Mouse (Mus musculus) kidney, embryonic 14.5 days (tissue): ENCODE results near the gene Tspan5. TPM values are rescaled to one million over a fixed set of nuclear protein-coding genes. Genes with fewer than 3 reads are reported as not detected.

Experiments
- ATAC-seq: fragments of 200-750 bp; cut with Nextera tagmentation; 2 replicates; pipeline ENCODE4 v1.8.0; 2017; ENCODE audit warnings: moderate number of reproducible peaks, mild to moderate bottlenecking, moderate TSS enrichment, moderate library complexity; ENCODE audit not compliant: low FRiP score, low TSS enrichment
- H3K27ac ChIP-seq: fragments of 300-500 bp; sonication (generic); 2 replicates; pipeline ENCODE4 v1.5.1; 2014; ENCODE audit warnings: low read depth, mild to moderate bottlenecking, low read length, moderate library complexity, mixed read lengths
- H3K27me3 ChIP-seq: fragments of 300-500 bp; sonication (generic); 2 replicates; pipeline ENCODE4 v1.6.1; 2014; ENCODE audit warnings: mild to moderate bottlenecking, low read length; ENCODE audit not compliant: control insufficient read depth, insufficient read depth
- H3K36me3 ChIP-seq: fragments of 300-500 bp; sonication (generic); 2 replicates; pipeline ENCODE4 v1.6.1; 2014; ENCODE audit warnings: low read length, mixed read lengths; ENCODE audit not compliant: control insufficient read depth, insufficient read depth
- H3K4me1 ChIP-seq: fragments of 300-500 bp; sonication (generic); 2 replicates; pipeline ENCODE4 v1.6.1; 2014; ENCODE audit warnings: low read length, mixed read lengths; ENCODE audit not compliant: control insufficient read depth, insufficient read depth
- H3K4me2 ChIP-seq: fragments of 300-500 bp; sonication (generic); replicated peaks from 2 replicates; pipeline ENCODE4 v1.6.1; 2014; ENCODE audit warnings: low read depth, mild to moderate bottlenecking, low read length
- H3K4me3 ChIP-seq: fragments of 300-500 bp; sonication (generic); 2 replicates; pipeline ENCODE4 v1.5.1; 2014; ENCODE audit warnings: mild to moderate bottlenecking, low read length
- H3K9ac ChIP-seq: fragments of 300-500 bp; sonication (generic); 2 replicates; pipeline ENCODE4 v1.6.1; 2014; ENCODE audit warnings: low read depth, mild to moderate bottlenecking, low read length, moderate library complexity
- H3K9me3 ChIP-seq: fragments of 300-500 bp; sonication (generic); 2 replicates; pipeline ENCODE4 v1.6.1; 2016; ENCODE audit warnings: low read length; ENCODE audit not compliant: control insufficient read depth
- WGBS: fragments of 180-500 bp; shearing (Covaris S2); extraction: QIAGEN DNeasy Blood & Tissue Kit; methylation state at CpG from one replicate; pipeline ENCODE4 v1.1.7; 2014; 5-methylcytosine and 5-hydroxymethylcytosine counted together
- polyA plus RNA-seq: library from polyadenylated mRNA; unstranded; fragments of >200 nt; fragmentation: Nextera tagmentation; extraction: Ambion mirVana; gene quantifications from 2 replicates; pipeline ENCODE4 v1.2.1, GENCODE M21; 2014

The Tspan5 gene
- polyA plus RNA-seq, 1 experiment from 2014 or later, result 28.8 TPM

DNA sequence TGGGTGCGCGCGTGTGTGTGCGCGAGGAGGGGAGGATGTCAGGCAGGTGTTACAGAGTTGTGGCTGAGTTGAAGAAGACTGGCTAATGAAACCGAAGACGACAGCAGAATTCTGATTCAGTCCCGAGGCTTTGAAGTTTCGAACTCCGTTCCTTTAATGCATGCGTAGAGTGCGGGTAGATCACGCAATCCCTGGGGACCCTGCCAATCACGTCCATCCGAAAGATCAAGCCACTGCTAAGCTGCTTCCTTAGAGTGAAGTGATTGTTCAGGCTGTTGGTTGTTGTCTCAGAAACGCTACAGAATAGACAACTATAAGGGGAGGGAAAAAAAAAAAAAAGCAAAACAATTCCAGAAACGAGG is 46.5 kb downstream of the Tspan5 start:
- Histone ChIP-seq H3K9me3 (no peaks in the 10 kb centered on the region), H3K4me1 (no peaks in the 10 kb centered on the region), H3K36me3 (no peaks in the 10 kb centered on the region), H3K4me3 (no peak overlapping the region), H3K9ac (no peak overlapping the region), H3K27me3 (no peaks in the 10 kb centered on the region), H3K27ac (no peak overlapping the region), H3K4me2 (no peak overlapping the region)
- ATAC-seq, result no peak
- 88% methylated on average over 17 of the region's 17 CpGs for WGBS

DNA sequence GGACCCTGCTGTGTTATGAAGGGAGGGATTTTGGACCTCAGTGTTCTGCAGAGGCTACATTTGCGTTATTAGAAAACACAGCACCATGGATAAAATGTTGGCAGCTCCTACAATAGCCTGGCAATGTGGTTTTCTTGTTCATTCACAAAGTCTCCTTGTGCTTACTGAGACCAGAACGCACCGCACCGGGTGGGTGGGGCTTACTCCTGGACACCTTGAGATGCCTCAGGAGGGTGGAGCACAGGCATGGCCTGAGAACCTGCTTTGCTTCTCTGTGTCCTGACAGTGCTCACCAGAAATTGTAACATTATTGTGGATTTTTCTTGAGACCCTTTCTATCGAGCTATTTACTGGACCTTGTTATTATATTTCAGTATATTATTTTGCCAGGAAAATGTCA is 47.3 kb downstream of the Tspan5 start:
- no peaks in the 10 kb centered on the region for H3K27me3 ChIP-seq
- H3K9me3 ChIP-seq, result no peaks in the 10 kb centered on the region
- H3K4me1 ChIP-seq, result no peaks in the 10 kb centered on the region
- WGBS, result 92% methylated on average over 5 of the region's 5 CpGs
- H3K36me3 ChIP-seq, result no peaks in the 10 kb centered on the region
- no peak overlapping the region for H3K4me3 ChIP-seq
- no peak overlapping the region for H3K9ac ChIP-seq
- no peak overlapping the region for H3K4me2 ChIP-seq
- H3K27ac ChIP-seq, result no peak overlapping the region
- no peak for ATAC-seq

DNA sequence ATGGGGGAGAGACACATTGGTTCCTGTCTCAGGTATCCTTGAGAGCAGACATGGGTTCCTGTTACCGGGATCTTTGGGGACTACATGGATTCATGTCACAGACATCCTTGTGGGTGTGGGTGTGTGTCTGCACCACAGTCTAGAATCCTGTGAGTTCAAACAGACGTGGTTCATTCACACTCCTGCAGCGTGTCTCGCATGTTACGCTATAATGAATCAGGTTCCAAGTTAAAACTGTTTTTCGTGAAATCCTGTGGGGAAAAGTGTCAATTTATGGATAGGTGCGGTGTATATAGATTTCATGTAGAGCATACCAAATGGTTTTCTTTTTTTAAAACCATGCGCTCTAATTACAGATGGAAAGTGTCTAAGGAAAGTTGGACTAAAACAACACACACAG is 52.5 kb downstream of the Tspan5 start:
- no peak overlapping the region for H3K4me2 ChIP-seq
- H3K9ac ChIP-seq, result no peak overlapping the region
- WGBS, result 92% methylated on average over 8 of the region's 8 CpGs
- H3K36me3 ChIP-seq, result no peaks in the 10 kb centered on the region
- H3K4me1 ChIP-seq, result no peaks in the 10 kb centered on the region
- no peaks in the 10 kb centered on the region for H3K27me3 ChIP-seq
- H3K27ac ChIP-seq, result no peak overlapping the region
- no peaks in the 10 kb centered on the region for H3K9me3 ChIP-seq
- no peak for ATAC-seq
- no peak overlapping the region for H3K4me3 ChIP-seq

DNA sequence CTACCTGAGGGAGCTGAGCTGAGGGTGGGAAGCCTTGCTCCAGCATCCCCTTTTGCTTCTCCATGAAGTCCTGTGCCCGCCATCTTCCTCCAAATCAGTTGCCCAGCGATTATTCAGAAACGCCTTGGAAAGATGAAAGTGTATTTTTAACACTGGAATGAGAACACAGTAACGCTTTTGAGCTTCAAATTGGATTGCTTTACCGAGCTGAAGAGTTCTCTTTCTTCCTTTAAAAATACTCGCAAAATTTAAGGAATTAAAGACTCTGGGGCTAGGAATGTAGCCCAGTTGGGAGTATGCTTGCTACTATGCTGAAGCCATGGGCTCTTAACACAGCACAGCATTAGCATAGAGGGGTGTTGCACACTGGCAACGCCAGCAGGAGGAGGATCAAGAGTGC is 54.0 kb downstream of the Tspan5 start:
- Histone ChIP-seq H3K27ac (no peak overlapping the region), H3K36me3 (no peaks in the 10 kb centered on the region), H3K4me2 (no peak overlapping the region), H3K4me3 (no peak overlapping the region), H3K4me1 (no peaks in the 10 kb centered on the region), H3K9ac (no peak overlapping the region), H3K9me3 (no peaks in the 10 kb centered on the region), H3K27me3 (no peaks in the 10 kb centered on the region)
- WGBS, result 89% methylated on average over 7 of the region's 7 CpGs
- no peak for ATAC-seq

DNA sequence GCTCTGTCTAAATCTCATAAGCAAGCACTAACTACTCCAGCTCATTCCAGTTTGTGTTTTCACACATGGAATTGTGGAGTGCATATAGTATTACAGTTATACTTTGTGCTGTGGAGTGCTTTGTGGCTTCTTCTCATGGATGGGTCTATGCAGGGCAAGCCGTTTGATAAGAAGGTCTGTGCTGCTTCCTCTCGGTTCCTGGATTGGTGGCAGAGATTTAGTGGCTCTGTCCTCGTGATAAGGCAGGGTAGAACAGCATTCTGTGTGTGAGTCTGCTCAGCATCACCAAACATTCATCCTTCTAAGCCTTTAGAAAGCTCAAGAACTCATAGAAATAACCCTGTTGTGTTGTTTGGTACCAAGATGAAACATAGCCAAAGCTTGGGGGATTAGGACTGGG is 54.6 kb downstream of the Tspan5 start:
- no peaks in the 10 kb centered on the region for H3K4me1 ChIP-seq
- H3K27ac ChIP-seq, result no peak overlapping the region
- H3K4me3 ChIP-seq, result no peak overlapping the region
- no peaks in the 10 kb centered on the region for H3K9me3 ChIP-seq
- H3K36me3 ChIP-seq, result no peaks in the 10 kb centered on the region
- H3K27me3 ChIP-seq, result no peaks in the 10 kb centered on the region
- 71% methylated on average over 3 of the region's 3 CpGs for WGBS
- H3K4me2 ChIP-seq, result no peak overlapping the region
- no peak overlapping the region for H3K9ac ChIP-seq
- no peak for ATAC-seq

DNA sequence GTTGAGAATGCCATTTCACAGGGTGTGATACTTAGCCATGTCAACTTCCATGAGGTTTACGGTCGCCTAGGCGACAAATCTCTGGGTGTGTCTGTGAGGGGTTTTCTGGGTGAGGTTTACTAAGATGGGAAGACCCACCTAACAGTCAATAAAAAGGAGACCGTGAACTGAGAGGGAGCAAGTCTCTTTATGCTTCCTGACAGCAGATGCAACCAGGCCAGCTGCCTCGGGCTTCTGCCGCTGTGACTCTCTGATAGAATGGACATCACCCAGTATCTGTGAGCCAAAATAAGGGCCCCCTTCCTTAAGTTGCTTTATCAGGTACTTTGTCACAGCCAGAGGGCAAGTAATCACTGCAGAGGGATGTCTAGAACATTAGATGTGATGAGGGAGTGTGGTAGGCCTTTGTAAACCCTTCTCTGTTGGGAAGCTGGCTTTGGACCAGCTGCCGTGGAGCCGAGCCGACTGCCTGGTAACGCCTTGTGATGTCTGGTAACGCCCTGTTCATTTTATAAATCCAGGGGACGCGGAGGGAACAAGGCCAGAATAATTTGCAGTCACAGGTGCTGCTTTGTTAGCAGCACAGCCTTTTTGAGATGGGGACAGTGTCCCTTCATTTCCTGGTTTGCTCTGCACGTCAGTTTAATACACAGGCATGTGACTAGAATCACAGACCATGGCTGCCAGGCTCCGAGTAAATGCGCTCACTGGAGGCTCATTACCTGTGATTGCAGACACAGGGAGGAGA is 58.8 kb downstream of the Tspan5 start:
- H3K27me3 ChIP-seq, result no peaks in the 10 kb centered on the region
- ATAC-seq, result no peak
- H3K4me2 ChIP-seq, result no peak overlapping the region
- H3K4me1 ChIP-seq, result no peaks in the 10 kb centered on the region
- no peak overlapping the region for H3K27ac ChIP-seq
- no peaks in the 10 kb centered on the region for H3K36me3 ChIP-seq
- H3K4me3 ChIP-seq, result no peak overlapping the region
- no peaks in the 10 kb centered on the region for H3K9me3 ChIP-seq
- WGBS, result 69% methylated on average over 16 of the region's 16 CpGs
- no peak overlapping the region for H3K9ac ChIP-seq

DNA sequence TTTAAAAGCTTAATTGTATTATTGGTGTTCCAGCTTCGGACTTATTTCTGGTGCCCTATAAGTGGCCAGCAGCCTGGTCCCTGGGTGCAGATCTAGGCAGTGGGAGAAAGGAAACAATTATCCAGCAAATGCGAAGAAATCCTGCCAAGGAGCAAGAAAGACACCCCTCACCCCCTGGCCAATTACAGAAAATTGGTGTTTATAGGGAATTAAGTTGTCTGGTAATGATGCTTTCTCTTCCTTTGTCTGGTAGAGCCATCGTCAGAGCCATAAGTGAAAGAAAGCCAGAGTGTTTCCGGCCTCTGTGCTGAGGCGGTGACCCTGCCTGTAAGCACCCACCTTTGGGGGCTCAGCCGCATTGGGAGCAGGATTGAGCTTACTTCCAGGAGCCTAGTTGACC is 59.7 kb downstream of the Tspan5 start:
- Histone ChIP-seq H3K36me3 (no peaks in the 10 kb centered on the region), H3K4me1 (no peaks in the 10 kb centered on the region), H3K4me2 (no peak overlapping the region), H3K27ac (no peak overlapping the region), H3K9ac (no peak overlapping the region), H3K27me3 (no peaks in the 10 kb centered on the region), H3K9me3 (no peaks in the 10 kb centered on the region), H3K4me3 (no peak overlapping the region)
- no peak for ATAC-seq
- 71% methylated on average over 6 of the region's 6 CpGs for WGBS

DNA sequence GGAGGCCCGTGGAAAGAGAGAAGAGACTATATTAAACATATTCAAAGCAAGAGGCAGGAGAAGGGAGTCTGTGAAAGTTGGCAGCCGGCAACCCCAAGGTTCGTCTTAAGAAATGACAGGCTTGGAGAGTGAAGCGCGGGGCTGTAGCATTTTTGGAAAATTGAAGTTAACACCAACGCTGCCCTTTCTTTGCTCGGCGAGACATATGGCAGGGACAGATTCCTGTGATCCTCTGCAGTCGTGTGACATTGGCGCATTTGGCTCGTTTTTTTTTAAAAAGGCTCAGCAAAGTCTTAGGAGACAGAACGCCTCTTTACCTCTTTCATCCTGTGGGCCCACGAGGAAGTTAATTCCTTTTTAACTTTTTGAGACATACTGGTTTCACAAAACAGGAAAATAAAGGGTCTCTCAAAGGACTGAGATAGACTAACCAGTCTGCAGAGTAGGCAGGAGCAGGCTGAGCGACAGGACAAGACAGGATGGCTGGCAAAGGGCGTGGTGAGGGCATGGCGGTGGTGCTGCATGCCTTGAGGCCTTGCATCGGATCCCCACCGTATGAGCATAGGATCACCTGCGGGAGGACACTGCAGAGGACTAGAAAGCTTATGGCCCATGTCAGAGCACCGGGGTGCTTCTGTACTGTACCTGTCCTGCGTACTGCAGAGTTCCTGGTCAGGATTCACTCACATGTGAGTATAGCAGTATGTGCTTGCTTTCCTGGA is 60.9 kb downstream of the Tspan5 start:
- no peak overlapping the region for H3K27ac ChIP-seq
- H3K4me3 ChIP-seq, result no peak overlapping the region
- H3K9me3 ChIP-seq, result no peaks in the 10 kb centered on the region
- H3K4me2 ChIP-seq, result no peak overlapping the region
- H3K9ac ChIP-seq, result no peak overlapping the region
- 64% methylated on average over 21 of the region's 21 CpGs for WGBS
- ATAC-seq, result no peak
- H3K27me3 ChIP-seq, result no peaks in the 10 kb centered on the region
- no peaks in the 10 kb centered on the region for H3K36me3 ChIP-seq
- no peaks in the 10 kb centered on the region for H3K4me1 ChIP-seq

DNA sequence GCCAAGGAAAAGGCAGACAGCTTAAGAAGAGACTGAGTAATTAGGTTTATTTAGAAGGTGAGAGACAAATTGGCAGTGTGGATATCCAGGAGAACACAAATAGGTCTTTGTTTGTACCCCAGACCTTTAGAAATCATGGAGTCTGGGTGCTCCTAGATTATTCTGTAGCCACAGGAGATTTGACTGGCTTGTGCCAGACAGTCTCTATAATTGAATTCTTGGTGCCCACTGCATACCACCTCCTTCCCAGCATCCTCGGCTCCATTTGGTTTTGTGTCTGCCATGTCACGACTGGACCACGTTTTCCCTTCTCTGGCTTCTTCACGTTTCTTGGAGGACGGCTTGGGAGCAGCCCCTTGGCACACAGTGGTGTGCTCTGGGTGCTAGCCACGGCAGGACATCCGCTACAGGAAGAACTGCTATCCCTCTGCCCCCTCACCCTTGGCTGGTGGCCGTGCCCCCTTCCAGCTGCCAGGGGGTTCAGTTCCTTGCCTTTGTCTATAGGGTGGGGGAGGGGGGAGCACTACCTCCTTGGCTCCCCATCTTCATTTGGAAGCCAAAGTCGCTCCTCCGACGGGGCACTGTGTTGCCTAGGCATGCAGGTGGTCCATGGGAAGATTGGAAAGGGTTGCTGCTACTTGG is 61.6 kb downstream of the Tspan5 start:
- Histone ChIP-seq H3K27ac (no peak overlapping the region), H3K4me3 (no peak overlapping the region), H3K9ac (no peak overlapping the region), H3K4me1 (no peaks in the 10 kb centered on the region), H3K9me3 (no peaks in the 10 kb centered on the region), H3K36me3 (no peaks in the 10 kb centered on the region), H3K4me2 (no peak overlapping the region), H3K27me3 (no peaks in the 10 kb centered on the region)
- no peak for ATAC-seq
- WGBS, result 85% methylated on average over 11 of the region's 11 CpGs
